Mouse (Mus musculus) kidney, postnatal 36 days (tissue): ENCODE measurements around the gene Gorab.

Source experiments
- DNase-seq, 2 experiments: peaks; one replicate each; pipeline ENCODE4 v3.0.0; 2021 to 2022; ENCODE audit warnings: mixed read lengths in 2 of 2

Gorab gene

DNA sequence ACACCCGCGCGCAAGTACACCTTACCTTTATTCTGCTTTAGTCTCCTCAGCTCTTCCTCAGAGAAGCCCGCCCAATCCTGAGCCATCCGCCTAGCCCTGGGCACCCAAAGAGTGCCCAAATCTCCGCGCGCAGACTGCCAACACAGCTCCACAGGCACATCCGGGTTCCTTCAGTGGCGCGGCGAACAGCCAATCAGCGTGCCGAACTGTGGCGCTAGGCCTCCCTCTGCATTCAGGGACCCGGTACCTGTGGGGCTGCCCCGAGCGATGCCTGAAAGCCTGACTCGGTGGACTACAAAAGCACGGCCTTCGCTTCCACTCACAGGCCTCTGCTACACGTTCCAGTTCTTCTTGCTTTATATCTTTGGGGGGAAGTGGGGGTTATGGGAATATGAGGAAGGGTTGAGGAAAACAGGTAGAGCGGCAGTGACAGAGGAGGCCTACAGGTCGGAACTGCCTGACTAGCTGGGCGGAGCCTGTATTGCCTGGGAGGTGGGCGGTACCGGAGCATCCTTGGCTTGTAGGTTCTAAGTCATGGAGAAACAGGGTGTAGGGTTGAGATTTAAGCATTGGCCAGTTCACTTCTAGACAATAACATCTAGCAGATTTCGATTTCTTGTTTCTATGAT is at the start of gene Gorab:
Gene Gorab (minus strand): TSS at position 172 of the 629 bp plus-strand sequence.
- DNase-seq, result peak; percentile 95 to 96

DNA sequence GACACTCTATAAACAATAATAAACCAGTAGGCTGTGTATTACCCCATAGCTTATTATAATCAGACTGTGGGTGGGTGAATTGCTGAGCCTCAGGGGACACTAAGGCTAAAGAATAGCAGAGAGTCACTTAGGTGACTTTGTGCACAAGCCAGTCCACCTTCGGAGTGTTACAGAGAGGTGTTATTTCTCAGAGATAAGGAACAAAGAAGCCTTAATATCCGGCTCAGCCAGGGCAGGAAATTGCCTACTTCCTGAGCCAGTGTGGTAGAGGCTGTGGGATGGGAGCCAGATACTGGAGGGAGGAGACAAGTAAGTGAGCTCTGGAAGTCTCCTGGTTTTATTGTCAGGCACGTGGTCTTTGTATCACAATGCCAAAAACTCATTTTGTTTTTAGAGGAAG is 40.4 kb upstream of the Gorab start:
- DNase-seq, result peak; percentile 37 to 45

DNA sequence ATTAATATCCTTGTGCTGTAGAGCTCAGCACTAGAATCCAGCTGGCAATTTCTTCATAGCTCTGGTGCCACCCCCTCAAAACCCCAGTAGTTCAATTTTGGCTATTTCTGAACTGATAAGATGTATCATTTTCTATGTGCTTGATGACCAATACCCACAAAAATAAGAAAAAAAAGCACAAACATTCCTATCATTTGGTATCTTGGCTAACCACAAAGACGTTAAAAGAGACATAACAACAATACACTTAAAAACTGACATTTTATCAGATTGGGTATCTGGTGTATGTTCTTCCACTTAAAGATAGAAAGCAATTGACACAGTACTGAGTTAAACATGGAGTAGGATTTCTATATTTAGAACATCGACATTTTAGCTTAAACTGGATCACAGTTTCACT is 35.5 kb upstream of the Gorab start:
- no peak for DNase-seq

DNA sequence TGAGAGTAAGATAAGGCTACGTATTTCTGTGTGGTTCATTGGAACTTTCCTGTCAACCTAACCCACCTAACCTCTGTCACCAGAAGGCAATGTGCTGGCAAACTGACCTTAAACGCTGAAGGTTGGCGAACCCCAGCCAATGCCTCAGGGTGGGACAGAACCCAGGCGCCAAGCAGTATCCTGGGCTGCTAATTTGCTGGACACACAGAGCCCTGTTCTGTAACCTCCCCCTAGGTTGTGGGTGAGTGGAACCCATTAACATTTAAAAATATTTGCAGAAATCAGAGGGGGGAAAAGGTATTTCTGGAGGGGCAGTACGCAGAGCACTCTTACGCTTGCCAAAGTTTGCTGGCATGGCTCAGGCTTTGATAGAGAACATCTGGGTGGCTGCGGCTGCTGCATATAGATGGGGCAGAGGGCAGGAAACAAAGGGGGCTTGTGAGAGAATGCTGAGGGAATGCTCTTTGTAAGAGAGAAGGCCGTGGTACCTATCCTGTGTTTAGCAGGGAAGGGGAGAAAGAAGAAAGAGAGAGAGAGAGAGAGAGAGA is 20.1 kb upstream of the Gorab start:
- DNase-seq, result no peak

DNA sequence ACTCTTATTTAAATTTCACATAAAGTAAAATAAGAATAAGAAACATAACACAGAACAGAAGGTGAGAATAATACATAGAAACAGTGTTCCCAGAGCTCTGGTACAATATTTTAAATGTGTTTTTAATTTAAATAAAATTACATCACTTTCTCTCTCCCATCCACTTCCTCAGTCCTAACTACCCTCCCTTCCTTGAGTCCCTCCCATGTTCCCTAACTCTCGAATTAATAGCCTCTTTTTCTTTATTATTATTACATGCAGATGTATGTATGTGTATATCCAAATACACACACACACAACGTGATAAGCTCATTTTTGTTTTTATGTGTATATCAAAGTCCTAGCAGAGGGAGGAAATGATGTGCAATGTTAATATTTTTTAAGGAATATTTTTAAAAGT is 13.7 kb upstream of the Gorab start:
- DNase-seq, result no peak

DNA sequence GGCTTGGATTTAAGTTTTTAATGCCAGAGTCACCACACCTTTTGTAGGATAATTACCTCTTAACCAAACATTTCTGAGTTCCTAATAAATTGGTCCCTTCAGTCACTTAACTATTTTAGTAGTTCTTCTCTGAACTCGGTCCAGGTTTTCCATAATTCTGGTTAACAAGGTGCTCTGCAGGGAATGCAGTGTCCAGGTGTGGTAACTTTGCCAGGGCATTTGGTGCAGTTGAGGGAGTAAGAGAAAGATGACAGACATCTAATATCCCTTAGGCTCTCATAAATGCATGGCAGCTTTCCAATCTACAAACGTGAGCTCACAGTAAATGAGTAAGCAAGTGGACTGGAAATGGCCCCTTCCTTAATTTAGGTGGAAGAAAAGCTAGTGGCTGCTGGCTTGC is 10.7 kb upstream of the Gorab start:
- DNase-seq, result no peak

DNA sequence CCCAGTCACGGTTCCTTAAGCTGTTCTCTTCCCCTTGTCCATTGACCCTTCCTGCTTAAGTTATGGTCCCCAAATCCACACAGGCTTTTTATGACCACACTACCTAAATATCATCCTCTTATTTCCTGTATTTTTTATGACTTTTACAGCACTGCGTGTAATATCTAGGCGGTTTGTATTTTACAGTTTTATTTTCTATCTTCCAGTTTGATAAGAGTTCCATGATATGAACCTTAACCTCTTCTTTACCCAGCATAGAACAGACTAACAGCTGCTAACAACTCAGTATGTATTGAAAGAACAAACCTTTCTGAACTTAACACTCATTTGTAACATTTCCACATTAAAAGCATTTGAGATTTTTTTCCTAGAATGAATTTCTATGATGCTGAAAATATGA is 2.7 kb upstream of the Gorab start:
- no peak for DNase-seq

DNA sequence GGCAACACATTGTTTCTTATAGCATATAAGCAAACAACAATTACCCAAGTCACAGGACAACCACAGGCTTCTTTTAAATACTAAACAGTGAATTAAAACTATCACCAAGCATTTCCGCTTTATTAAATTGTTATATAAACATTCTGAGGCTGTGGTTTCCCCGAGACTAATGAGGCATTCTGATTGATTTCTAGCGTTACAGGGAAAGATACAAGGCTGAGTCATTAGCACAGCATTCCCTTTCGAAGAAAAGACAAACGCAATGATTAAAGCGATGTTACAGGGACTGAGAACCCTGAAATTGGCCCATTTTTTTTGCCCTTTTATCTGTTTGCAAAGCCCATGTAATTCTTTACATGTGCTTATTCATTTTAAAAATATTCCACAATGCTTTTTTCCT is 12.1 kb downstream of the Gorab start:
- no peak for DNase-seq

DNA sequence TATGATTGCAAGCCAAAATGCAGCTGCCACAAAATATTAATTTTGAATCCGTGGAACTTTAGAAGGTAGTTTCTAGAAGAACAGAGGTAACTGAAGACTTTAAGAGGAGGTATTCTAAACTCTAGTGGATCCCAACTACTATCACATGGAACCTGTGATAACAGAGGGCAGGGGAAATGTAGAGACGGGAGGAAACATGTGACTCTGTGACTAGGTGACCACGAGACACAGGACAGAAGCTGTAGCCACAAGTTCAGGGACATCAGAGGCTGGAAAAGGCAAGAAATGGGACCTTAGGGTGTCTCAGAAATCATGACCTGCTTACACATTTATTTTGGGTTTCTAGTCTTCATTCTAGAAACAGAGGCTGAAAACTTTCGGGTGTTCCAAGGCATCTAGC is 13.4 kb downstream of the Gorab start:
- no peak for DNase-seq

DNA sequence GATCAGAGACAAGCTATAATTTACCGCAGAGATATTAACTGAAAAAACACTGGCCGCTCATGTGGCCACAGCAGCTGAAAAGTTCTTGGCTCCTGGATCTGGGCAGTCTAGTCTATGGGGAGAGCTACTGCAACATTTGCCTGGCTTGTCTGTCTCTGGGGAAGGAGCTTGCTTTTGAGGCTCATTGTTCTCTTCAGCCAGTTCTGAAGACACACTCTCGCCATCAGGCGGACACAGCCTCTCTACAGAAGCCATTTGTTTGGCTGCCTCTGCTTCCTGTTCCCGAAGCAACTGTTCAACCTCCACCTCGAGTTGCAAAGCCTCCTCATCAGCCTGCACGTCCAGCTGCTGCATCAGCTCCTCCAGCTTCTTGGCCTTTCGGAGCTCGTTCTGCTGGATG is 17.3 kb downstream of the Gorab start:
- no peak for DNase-seq

DNA sequence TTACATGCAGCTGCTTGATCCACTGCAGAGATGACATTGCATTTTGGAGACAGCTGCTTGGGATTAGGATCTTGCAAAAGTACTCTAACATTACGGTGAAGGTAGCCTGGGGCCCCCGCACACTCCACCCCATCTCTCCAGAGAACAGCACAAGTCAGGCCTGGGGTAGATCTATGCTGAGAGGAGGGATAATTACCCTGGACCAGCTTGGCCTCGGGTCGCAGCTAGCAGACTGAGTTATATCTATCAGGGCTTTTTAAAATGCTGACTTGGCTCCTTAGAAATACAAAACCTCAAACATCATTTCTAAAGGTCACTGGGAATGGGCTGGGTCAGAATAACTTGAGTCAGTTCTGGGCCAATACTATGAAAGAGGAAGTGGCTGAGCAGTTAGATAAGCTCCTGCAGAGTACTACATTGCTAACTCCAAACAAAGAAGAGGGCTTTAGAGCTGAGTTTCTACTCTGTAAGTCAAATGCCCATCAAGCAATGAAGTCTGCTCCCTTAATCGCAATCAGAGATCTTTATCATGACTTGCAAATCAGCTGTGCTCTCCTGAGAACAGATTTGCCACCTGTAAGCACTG is 19.9 kb downstream of the Gorab start:
- peak in 1 of 2 experiments; percentile 7 for DNase-seq

DNA sequence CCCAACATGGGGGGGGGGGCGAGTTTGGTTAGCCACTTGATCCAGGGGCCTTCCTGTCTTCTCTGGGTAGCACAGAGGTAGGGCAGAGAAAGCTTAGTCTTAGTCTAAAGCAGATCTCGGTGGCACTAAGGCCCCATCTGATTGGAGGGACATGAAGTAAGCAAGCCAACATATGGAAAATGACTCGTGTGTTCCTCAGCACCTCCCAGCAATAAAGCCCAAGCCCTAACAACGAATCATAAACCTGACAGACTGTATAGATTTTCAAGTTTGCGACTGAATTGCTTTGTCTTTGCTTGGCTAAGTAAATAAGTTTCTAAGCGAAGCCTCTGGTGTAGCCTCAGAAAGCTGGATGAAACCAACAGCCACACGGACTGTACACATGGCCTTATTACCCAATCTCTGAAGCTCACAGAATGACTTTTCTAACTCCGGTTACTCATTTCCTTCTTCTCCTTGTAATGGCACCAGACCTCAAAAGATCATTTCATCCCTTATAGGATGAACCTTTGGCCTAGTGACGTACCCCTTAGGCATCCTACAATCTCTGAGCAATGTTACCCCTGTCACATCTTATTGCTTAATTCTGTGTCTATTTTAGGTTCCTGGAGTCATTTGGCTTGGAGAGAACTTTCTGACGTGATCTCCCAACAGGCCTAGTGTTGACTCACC is 21.3 kb downstream of the Gorab start:
- DNase-seq, result no peak

DNA sequence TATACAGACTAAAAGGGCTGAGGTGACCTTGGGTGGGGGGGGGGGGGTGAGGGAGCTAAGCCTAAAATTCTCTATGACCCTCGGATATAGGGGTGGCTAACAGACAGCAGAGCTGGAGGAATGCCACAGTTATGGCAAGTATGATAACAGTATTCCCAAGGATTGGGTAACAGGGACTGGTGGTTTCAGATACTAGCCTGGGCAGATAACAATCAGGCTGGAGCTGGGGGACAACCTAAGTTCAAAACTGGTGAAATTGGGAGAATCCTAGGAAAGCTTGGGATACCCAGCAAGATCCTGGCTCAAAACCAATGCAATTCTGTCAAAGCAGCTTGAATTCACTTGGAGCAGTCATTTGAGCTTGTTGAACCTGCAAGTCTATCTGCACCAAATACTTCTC is 22.9 kb downstream of the Gorab start:
- DNase-seq, result no peak

DNA sequence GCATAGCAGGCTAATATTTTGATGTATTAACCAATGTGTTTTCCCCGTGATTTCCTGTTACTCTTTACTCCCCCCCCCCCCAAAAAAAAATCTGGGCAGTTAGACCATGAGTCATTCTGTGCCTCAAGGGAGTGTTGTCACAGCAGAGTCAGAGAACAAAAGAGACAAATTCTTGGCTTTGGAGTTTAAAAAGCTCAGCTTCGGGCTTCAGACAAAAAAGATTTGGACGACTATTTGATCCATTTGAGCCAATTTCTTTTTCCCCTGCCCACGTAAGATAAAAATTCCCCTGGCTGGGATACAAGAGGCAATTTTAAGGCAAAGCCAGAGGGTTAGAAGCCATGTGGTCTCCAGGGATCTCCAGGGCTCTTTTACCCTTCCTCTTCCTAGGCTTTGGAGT is 23.4 kb downstream of the Gorab start:
- DNase-seq, result peak in 1 of 2 experiments; percentile 23

DNA sequence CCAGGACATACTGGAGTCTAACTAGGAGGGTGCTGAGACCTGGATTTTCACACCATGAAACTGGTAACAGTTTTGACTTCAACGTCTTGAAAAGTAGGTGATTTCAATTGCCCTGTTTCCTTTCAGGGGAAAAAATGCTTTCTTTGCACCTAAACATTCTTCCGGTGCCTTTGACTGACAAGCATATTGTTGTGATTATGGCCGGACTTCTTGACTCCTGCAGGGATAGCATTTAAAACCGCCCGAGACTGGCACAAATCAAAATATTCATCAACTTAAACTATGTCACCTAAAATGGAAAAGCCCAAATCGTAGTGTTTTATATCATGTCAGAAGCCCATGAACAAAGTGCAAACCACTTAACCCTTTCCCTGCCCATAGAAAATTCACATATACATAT is 25.5 kb downstream of the Gorab start:
- no peak for DNase-seq

DNA sequence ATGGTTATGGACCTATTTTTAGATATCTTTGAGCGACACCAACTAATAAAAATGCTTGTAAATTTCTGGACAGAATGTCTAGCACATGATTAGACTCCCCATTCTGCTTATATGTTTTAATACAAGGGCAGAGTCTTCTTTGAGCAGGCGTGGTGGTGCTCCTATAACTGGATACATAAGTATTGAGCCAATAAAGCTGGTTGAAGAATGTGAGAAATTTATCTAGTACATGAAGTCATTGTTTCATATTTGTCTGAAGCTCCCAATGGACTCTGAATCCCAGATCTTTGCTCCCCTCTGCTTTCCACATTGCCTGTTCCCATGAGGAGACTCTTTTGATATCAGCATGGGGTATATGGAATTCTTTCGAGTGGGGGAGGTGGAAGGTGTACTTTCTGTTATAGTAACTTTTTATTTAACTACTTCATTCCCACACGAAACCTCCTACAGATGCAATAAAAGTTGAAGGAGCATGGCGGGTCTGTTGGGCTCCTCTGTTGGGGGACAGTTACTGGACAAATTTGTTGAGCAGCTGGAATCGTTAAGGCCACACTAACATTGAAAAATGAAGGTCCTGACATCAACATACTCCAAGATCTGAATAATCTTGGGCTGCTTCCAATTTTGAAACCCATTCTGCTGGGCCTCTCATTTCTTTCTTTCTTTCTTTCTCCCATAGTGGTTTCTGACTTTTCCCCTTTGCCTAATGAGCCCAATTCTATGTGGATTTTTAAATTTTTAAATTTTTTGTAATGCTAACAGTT is 26.5 kb downstream of the Gorab start:
- DNase-seq, result no peak

DNA sequence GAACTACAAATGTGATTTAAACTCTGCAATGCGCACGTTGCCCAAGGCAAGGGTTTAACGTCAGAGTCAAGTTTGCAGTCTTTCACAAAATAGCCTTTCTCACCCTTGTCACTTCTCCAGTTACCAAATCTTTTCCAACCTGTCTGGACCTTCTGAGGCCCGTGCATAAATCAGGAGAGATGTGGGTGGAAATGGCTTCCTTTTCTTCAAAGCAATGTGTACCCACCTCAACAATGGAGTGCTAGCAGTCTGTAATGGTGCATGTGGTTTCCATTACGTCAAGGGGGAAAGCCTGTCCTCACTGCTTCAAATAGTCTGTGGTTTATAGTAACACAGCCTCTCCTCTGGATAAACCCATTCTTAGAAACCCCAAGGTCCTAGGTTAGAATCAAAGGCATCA is 29.0 kb downstream of the Gorab start:
- DNase-seq, result no peak

DNA sequence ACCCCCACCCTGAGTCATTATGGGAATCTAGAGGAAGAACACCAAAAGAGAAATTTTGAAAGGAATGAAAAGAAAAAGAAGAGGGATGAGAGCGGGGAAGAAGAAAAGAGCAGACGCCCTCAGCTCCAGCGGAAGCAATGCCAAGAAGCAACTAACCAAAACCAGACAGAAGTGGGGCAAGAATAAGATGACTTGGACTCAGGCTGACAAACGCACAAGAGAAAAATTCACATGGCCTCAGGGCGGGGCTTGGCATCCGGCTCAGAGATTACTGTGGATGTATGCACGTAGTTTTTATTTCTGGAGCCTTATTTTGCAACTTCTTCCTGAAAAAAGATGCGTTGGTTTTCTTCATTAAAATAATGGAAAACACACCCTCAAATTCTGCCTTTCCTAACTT is 41.3 kb downstream of the Gorab start:
- no peak for DNase-seq

DNA sequence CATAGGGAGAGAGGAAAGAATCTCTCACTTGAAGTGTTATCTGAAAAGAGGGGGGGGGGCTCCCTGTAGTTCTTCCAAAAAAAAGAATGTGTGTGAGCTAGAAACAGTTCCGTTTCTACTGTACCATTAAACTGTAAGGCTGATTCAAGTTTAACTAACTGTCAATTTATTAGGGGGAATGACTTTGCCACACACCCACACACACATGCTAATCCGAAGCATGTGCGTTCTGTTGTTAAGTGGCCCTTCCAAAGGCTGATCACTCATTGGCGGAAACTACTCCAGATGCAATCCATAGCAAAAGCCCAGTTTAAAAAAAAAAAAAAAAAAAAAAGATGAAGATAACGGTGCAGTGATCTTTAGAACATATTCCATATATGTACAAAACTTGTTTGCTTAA is 42.1 kb downstream of the Gorab start:
- no peak for DNase-seq

DNA sequence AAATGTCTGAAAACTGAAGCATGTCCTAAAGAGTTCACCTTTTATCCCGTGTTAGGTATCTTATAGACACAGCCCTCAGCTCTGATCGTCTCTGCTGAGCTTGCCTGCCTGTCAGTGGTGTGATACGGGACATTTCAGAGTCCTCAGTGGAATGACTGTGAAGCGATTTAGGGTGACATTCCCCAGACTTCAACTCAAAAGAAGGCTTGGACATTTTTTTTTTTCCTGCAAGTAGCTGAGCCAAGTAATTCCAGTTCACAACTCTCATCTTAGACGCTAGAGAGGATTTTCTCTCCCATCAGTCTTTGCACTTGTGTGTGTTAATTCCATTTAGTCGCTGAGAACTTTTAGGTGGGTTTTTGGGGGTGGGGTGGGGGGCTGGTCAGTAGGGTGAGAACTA is 42.7 kb downstream of the Gorab start:
- no peak for DNase-seq

DNA sequence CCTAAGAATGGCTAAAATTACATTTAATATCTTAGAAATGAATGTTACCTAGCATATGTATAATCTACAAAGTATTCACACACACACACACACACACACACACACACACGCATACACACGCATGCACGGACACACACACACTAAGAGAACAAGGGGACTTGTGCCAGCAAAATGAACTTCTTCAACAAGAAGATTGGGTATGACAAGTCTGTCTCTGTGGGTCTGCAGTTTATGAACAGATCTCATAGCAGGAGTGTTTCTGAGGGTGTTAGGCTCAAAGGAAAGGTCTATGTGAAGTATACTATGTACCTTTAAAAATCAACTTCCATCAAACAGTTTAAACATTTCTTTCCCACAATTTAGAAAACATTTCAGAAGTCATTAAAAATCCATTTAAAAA is 43.9 kb downstream of the Gorab start:
- DNase-seq, result no peak

DNA sequence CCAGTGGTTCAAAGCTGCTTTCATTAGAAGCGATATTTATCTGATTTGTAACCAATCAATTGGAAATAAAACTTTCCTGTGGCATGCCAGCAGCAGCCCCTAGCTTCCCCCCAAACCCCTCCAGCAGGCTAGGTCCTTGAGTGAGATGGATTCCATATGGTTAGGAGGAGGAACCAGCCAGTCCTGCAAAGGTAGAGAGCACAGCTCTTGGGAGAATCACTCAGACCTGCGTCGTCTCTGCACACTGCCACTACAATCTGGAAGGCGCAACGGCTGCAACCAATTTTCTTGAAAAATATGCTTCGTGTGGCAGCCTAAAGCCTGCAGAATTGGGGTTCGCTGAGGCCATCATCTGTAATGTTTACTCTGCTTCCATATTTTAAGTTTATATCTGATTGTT is 45.3 kb downstream of the Gorab start:
- DNase-seq, result no peak

DNA sequence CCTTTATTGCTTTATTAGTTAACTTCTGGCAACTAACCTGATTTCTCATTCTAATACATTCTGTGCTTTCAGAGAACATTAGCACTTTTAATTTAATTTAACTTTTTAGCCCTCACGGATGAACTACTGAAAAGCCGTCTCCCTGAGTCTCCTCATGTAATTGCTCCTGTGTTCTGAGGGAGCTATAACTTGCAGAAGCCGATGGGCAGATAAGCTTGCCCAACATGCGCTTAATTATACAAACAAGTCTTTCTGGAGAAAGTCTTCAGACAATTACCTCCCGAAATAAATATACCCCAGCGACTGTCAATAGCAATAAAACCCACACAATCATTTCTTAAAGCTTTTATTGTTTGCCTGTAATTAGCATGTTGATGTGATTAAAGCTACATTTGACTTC is 45.7 kb downstream of the Gorab start:
- DNase-seq, result no peak

DNA sequence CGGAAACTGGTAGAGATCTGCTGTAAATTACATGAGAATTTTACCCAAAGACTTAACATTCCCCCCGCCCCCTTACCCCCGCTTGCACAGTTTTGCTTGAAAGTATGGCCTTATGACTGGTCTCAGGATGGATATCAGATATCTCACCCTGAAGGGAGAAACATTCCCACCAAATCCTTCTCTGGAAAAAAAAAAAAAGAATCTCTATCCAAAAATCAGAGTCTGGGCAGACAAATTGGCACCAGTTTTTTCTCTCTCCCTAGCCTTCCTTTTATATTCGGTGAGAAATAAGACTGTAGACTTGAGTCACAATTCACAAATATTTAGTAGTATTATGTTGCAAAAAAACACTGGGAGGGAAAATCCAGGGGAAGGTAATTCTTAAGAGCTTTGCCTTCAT is 47.3 kb downstream of the Gorab start:
- no peak for DNase-seq
